Mouse (Mus musculus) adrenal gland (tissue): Measurements from ENCODE around the gene Ldb2.

Experiments used
- intact Hi-C: fragments of 180-260 bp; cut with DNase I; formaldehyde crosslinking; loops from one replicate; pipeline ENCODE4 v1.15.1; 2025
- long read RNA-seq, 2 experiments: library from polyadenylated mRNA; unstranded; transcript quantifications; one replicate each; pipeline ENCODE4 v2.0.0; 2020; ENCODE audit warnings: borderline replicate concordance in 1 of 2; ENCODE audit not compliant: insufficient replicate concordance in 1 of 2

Ldb2 gene
- long read RNA-seq, experiment 1, partial matches to known transcripts: 0 of 7 reads
- long read RNA-seq, experiment 1, other reads (novel, unspliced or antisense): 4 of 7 reads
- long read RNA-seq, experiment 2, partial matches to known transcripts: 2 of 10 reads
- long read RNA-seq, experiment 2, other reads (novel, unspliced or antisense): 7 of 10 reads

GRCm38 (mm10) chr5:44799053-44799860, at the start of gene Ldb2:
TSS of gene Ldb2 (minus strand) at chr5:44799680.
- intact Hi-C loops: loop anchor here (5.0 kb wide), 1 partner anchor 112 kb away; no protein-coding TSS in a partner anchor

- intact Hi-C loops: loop anchor here (5.0 to 10.0 kb wide), 3 partner anchors 349 to 526 kb away; no protein-coding TSS in a partner anchor
These were observed 31.8 kb upstream of the Ldb2 start for GRCm38 (mm10) chr5:44831287-44831686.

- intact Hi-C loops: no loop called here
These were observed 16.0 kb upstream of the Ldb2 start for GRCm38 (mm10) chr5:44815506-44815905.

- intact Hi-C loops: no loop called here
These were observed 6.5 kb upstream of the Ldb2 start for GRCm38 (mm10) chr5:44805960-44806359.

DNA sequence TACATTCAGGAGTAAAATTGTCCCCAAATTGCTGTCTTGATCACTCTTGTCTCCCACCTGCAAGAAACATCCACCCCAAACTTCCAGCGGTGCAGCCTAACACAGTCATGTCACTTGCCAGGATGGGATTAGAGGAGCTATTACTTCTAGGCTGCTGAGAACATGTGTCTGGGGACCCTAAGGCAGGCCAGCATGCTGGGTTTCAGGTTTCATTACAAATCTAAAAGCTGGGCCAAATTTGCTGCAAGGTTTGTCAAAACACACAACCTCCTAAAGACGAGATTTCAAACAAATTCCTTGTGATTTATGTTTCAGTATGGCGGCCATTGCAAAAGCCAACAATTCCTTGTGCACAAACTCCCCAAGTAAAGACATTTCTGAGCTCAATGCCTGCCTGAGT, 1.6 kb upstream of the Ldb2 start:
- intact Hi-C loops: no loop called here

GRCm38 (mm10) chr5:44799861-44800260, 381 bp upstream of the Ldb2 start:
- intact Hi-C loops: loop anchor here (5.0 kb wide), 1 partner anchor 113 kb away; no protein-coding TSS in a partner anchor

GRCm38 (mm10) chr5:44798493-44798892, 987 bp downstream of the Ldb2 start:
- intact Hi-C loops: loop anchor here (5.0 kb wide), 1 partner anchor 111 kb away; no protein-coding TSS in a partner anchor

DNA sequence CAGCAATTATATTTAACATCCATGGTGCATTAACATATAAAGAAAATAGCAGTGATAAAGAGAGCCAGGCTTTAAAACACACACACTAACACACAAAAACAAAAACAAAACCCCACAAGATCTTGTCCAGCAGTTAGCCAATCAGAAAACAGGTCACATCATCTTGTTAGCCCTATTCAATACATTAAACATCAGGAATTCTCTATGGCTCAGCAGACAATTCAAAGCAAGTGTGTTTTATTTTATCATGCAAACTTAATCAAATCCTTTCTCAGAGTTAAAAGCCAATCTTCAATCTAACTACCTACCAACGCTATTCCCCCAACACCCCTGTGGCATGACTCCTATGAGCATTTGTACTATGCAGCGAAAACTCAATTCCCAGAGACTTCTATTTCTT, 1.4 kb downstream of the Ldb2 start:
- intact Hi-C loops: loop anchor here (5.0 kb wide), 1 partner anchor 111 kb away; no protein-coding TSS in a partner anchor

- intact Hi-C loops: no loop called here
These were observed 14.9 kb downstream of the Ldb2 start for GRCm38 (mm10) chr5:44784591-44784990.

DNA sequence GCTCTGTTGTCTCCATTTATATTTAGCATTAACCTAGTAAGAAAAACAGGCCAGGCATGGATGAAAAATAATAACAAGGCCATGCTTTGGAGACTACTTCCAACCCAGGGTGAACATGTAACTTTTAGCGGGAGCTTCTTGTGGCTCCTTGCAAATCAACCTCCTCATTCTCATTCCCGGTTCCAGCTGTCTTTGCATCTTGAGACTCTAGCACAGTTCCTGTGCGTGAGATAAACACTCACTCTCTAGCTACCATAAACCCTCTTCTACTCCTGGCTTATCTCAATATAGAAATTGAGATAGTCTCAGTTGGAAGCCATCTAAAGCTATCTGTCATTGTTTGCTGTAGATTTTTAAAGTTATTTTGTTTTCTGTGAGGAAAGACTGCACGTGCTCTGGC, 20.1 kb downstream of the Ldb2 start:
- intact Hi-C loops: no loop called here

DNA sequence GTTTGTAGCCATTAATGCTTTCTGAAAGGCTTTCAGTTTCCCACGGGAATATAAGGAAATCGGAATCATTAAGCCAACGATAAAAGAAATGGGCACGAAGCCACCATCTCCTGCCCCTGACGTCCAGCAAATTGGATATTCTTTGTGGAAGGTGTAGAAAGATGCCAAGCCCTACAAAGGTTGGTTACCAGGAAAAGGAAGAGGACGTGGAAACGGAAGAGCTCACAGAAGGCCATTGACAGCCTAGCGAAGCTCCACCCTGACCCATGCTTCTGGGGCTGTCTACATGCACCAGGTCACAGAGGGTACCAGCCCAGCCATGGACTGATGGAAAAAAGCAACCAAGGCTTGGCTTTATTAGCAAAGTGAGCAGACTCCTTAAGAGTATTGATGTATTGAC, 31.0 kb downstream of the Ldb2 start:
- intact Hi-C loops: no loop called here

DNA sequence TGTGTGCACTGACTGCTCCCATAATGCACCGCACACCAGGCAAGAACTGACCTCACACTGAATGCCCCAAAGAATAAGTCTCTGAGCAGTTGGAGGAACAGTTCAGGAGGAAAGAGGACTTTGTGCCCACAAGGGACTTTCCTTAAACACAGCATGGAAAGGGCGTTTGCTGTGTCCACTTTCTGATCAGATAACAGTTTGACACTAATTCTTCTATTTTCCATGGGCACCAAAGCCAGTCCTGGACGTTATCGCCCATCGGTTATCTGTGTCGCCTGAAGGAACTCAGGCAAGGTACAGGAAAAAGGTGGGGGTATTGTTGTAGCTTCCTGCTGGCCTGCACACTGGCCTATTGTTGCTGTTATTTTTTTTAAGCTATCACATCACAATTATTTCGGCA, 34.6 kb downstream of the Ldb2 start:
- intact Hi-C loops: no loop called here

GRCm38 (mm10) chr5:44759178-44759577, 40.3 kb downstream of the Ldb2 start:
- intact Hi-C loops: no loop called here

GRCm38 (mm10) chr5:44754156-44754910, 45.1 kb downstream of the Ldb2 start:
- intact Hi-C loops: no loop called here

- intact Hi-C loops: no loop called here
These were observed 53.8 kb downstream of the Ldb2 start for GRCm38 (mm10) chr5:44745706-44746105.

- intact Hi-C loops: no loop called here
These were observed 63.1 kb downstream of the Ldb2 start for GRCm38 (mm10) chr5:44736366-44736765.

- intact Hi-C loops: no loop called here
These were observed 65.3 kb downstream of the Ldb2 start for GRCm38 (mm10) chr5:44734131-44734723.

GRCm38 (mm10) chr5:44729646-44730310, 69.7 kb downstream of the Ldb2 start:
- intact Hi-C loops: no loop called here

DNA sequence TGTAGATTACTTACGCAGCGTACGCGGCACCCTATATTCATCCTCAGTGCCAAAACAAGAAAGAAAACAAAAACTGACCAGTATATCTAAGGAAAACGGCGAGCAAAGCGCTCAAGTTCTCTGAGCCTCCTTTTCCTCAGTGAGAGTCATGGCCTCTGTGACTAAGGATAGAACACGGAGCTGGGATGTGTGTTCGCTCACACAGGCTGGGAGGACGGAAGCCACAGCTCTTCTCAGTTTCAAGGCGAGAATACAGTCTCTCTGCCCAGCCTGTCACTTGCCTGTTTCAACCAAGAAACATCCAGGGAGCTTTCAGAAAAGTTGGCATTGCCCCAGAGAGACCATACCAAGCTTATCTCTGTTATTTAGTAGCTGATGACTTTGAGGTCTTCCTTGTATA, 71.5 kb downstream of the Ldb2 start:
- intact Hi-C loops: no loop called here

DNA sequence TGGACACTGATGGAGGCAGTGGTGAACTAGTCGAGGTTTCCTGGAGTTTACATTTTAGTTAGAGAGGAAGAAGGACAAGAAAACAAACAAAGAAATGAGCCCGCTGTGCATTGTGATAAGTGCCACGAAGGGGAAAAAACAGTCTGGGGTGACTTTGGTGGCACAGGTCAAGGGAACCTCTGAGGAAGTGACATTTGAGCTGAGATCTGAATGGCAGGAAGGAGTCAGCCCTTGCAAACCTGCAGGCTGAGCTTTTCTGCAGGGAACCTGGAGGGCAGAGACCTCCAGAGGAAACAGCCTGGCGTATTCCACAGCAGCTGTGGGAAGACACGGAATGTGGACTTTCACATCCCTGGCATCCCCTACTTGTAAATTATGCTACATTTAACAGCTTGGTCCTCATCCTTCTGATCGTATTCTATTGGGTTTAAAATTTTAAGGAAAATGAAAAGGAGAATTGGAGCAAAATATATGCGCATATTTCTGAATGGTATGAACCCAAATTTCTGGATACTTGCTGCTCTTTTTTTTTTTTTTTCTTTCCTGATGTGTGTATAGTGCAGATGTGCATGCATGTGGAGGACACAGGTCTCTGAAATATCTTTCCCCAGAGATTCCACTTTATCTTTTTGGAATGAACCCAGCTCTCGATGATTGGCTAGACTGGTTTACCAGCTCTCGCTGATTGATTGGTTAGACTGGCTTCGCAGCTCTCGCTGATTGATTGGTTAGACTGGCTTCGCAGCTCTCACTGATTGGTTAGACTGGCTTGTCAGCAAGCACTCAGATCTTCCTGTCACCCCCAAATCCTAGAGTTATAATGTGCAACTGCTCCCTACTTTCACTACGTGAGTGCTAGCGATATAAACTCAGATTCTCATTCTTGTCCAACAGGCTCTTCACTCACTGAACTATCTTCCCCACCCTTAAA, 72.7 kb downstream of the Ldb2 start:
- intact Hi-C loops: no loop called here
